Mouse (Mus musculus) G1E (cell line): Measurements from ENCODE around the gene Tmem209. TPM values are rescaled to one million over a fixed set of nuclear protein-coding genes. Genes with fewer than 3 reads are reported as not detected.

Experiments used
- ATAC-seq: 2 replicates; pipeline ENCODE4 v1.8.0; 2016; ENCODE audit warnings: mild to moderate bottlenecking; ENCODE audit not compliant: insufficient number of reproducible peaks, poor library complexity, low FRiP score, severe bottlenecking; ENCODE audit errors: extremely low read depth
- DNase-seq: peaks from one replicate; pipeline ENCODE4 v3.0.0; 2012; ENCODE audit warnings: low spot score
- H3K27me3 ChIP-seq: 2 replicates; pipeline ENCODE4 v1.6.1; 2012; ENCODE audit warnings: mild to moderate bottlenecking, low read length, inconsistent platforms; ENCODE audit not compliant: insufficient read depth
- H3K36me3 ChIP-seq: replicated peaks from 2 replicates; pipeline ENCODE3; 2012; ENCODE audit warnings: mild to moderate bottlenecking, inconsistent platforms
- H3K4me1 ChIP-seq: 2 replicates; pipeline ENCODE4 v1.6.1; 2012; ENCODE audit warnings: low read depth, low read length, inconsistent platforms, mixed read lengths; ENCODE audit not compliant: insufficient read depth
- H3K4me3 ChIP-seq: 2 replicates; pipeline ENCODE4 v1.5.1; 2012; ENCODE audit warnings: low read depth, mild to moderate bottlenecking, inconsistent platforms, low read length, moderate library complexity, mixed read lengths
- H3K9me3 ChIP-seq: replicated peaks from 2 replicates; pipeline ENCODE4 v1.6.1; 2012; ENCODE audit warnings: inconsistent platforms
- CTCF ChIP-seq: IDR thresholded peaks from 2 replicates; pipeline ENCODE4 v1.5.1; 2012; ENCODE audit warnings: low read depth, low read length, inconsistent platforms, mixed read lengths
- GATA1 ChIP-seq: IDR thresholded peaks from 2 replicates; pipeline ENCODE4 v1.6.1; 2012; ENCODE audit warnings: borderline replicate concordance, low read length, inconsistent platforms, mixed read lengths
- GATA2 ChIP-seq: IDR thresholded peaks from 2 replicates; pipeline ENCODE4 v1.6.1; 2012; ENCODE audit warnings: low read depth, low read length, inconsistent platforms, borderline replicate concordance
- POLR2AphosphoS5 ChIP-seq: IDR thresholded peaks from 2 replicates; pipeline ENCODE4 v1.6.1; 2012; ENCODE audit warnings: low read depth, low read length, inconsistent platforms; ENCODE audit not compliant: insufficient replicate concordance
- TAL1 ChIP-seq: conservative IDR thresholded peaks from 2 replicates; pipeline ENCODE4 v1.6.1; 2012; ENCODE audit warnings: low read depth, low read length, inconsistent platforms, mixed read lengths
- polyA plus RNA-seq: library from polyadenylated mRNA; stranded (reverse); fragments of >175 nt; gene quantifications from 2 replicates; pipeline ENCODE4 v1.2.3, GENCODE M21; 2012
- total RNA-seq, 2 experiments: library from RNA; stranded (forward) in 1 of 2; stranded (reverse) in 1 of 2; fragments of 200-1000 nt in 1 of 2; fragments of >200 nt in 1 of 2; fragmentation: Nextera tagmentation in 1 of 2; gene quantifications; 2 replicates each; pipeline ENCODE4 v1.2.3; 2014 to 2017

Gene Tmem209
- total and polyA plus RNA-seq, 3 experiments: 2.6 to 120 (median 36.8) TPM

GRCm38 (mm10) chr6:30469370-30469769, 40.2 kb downstream of the Tmem209 start:
- peaks cover 47% of the 10 kb centered on the region for H3K27me3 ChIP-seq
- TF ChIP-seq TAL1: no peak
- no peak for TF ChIP-seq GATA1
- H3K4me3 ChIP-seq: no peak overlapping the region
- ATAC-seq (no peak), DNase-seq (no peak)
- no peaks in the 10 kb centered on the region for H3K36me3 ChIP-seq
- H3K4me1 ChIP-seq: peaks cover 22% of the 10 kb centered on the region
- no peaks in the 10 kb centered on the region for H3K9me3 ChIP-seq

GRCm38 (mm10) chr6:30468684-30469083, 40.9 kb downstream of the Tmem209 start:
- ATAC-seq: no peak
- Histone ChIP-seq H3K27me3 (peaks cover 53% of the 10 kb centered on the region), H3K4me1 (peaks cover 27% of the 10 kb centered on the region), H3K9me3 (no peaks in the 10 kb centered on the region), H3K4me3 (no peak overlapping the region), H3K36me3 (no peaks in the 10 kb centered on the region)
- no peak for DNase-seq
- no peak for TF ChIP-seq CTCF

DNA sequence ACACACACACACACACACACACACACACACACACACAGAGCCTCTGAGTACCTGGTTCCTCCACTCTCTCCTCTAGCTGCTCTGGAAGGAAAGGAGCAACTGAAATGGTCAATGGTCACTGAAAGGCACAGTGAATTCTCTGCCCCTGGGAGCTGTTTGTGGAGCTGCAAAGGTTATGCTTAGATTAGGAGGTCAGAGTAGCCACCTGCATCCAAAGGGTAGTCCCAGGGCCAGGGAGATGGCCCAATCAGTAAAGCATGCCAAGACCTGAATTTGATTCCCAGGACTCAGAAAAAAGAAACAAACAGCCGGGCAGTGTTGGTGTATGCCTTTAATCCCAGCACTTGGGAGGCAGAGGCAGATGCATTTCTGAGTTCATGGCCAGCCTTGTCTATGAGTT, 41.5 kb downstream of the Tmem209 start:
- ATAC-seq (no peak), DNase-seq (no peak)
- no peaks in the 10 kb centered on the region for H3K9me3 ChIP-seq
- peaks cover 58% of the 10 kb centered on the region for H3K27me3 ChIP-seq
- peaks cover 32% of the 10 kb centered on the region for H3K4me1 ChIP-seq
- TF ChIP-seq POLR2AphosphoS5 (no peak), CTCF (no peak), TAL1 (no peak), GATA2 (no peak), GATA1 (no peak)
- no peak overlapping the region for H3K4me3 ChIP-seq
- no peaks in the 10 kb centered on the region for H3K36me3 ChIP-seq

- peaks cover 54% of the 10 kb centered on the region for H3K4me1 ChIP-seq
- ATAC-seq (no peak), DNase-seq (no peak)
- no peaks in the 10 kb centered on the region for H3K9me3 ChIP-seq
- H3K4me3 ChIP-seq: no peak overlapping the region
- H3K36me3 ChIP-seq: no peaks in the 10 kb centered on the region
- TF ChIP-seq GATA2 (no peak), CTCF (no peak), POLR2AphosphoS5 (no peak), TAL1 (no peak), GATA1 (no peak)
- H3K27me3 ChIP-seq: peaks cover 78% of the 10 kb centered on the region
Measured at GRCm38 (mm10) chr6:30465586-30465985, 44.0 kb downstream of the Tmem209 start.

GRCm38 (mm10) chr6:30462822-30463221, 46.8 kb downstream of the Tmem209 start:
- 0 out of 2 replicates have a peak overlapping the region, but pooled peaks have one; percentile 2 for H3K4me3 ChIP-seq
- H3K9me3 ChIP-seq: no peaks in the 10 kb centered on the region; the same call in 1 of the 2 replicates
- no peaks in the 10 kb centered on the region for H3K36me3 ChIP-seq
- no peak for TF ChIP-seq TAL1
- TF ChIP-seq CTCF: no peak
- TF ChIP-seq GATA2: no peak
- TF ChIP-seq POLR2AphosphoS5: no peak
- no peak for TF ChIP-seq GATA1
- peaks cover 76% of the 10 kb centered on the region for H3K27me3 ChIP-seq
- DNase-seq: no peak
- H3K4me1 ChIP-seq: peaks cover 49% of the 10 kb centered on the region
- no peak for ATAC-seq

DNA sequence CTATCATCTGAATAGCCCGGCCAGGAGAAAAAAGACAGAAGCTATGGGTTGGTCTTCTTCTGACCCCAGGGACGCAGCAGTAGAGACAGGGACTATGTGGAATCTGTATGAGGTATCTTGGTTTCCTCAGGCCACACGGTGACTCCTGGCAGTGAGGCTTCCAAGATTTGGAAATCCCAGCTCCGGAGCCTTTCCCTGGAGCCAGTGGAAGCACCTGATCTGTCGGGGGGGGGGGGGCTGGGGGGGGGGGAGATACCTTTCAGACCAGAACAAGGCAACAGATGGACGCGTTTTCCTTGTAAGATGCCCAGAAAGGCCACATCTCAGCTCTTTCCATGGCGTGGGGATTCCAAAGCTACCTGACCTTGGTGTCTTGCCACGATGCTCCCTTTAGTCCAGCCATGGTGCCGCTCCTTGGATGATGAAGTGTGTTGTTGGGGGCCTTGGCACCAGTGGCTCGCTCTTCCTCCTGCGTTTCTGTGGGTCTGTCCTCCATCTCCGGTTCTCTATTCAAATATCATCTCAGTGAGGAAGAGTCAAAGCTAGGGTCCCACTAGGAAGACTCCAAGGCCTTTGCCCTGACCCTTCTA, 47.7 kb downstream of the Tmem209 start:
- Histone ChIP-seq H3K27me3 (peaks cover 68% of the 10 kb centered on the region), H3K4me3 (no peak overlapping the region), H3K36me3 (no peaks in the 10 kb centered on the region), H3K9me3 (no peaks in the 10 kb centered on the region; the same call in 1 of the 2 replicates), H3K4me1 (peaks cover 48% of the 10 kb centered on the region)
- DNase-seq (no peak), ATAC-seq (no peak)
- no peak for TF ChIP-seq CTCF
- TF ChIP-seq TAL1: no peak
- no peak for TF ChIP-seq GATA2
- no peak for TF ChIP-seq GATA1
- no peak for TF ChIP-seq POLR2AphosphoS5
